36 mouse cellular contexts compared by ENCODE assay signal in genomic region chr17:24811211-24811610, GRCm38 (mm10). TPM values are rescaled to one million over a fixed set of nuclear protein-coding genes. Genes with fewer than 3 reads are reported as not detected.
"Had no signal": no experiment of that assay in that cellular context is flagged by ENCODE, and none has a peak within 500 bp of the region (broad histone marks: within the 10 kb centered on the region; RNA-seq: fewer than 3 reads in every experiment).

No protein-coding gene starts in this region.

- H3K9ac ChIP-seq: heart, embryonic 12.5 days; hindbrain, embryonic 12.5 days; hindbrain, embryonic 15.5 days; limb, embryonic 12.5 days; liver, embryonic 14.5 days had no signal

- H3K4me3 ChIP-seq: gastrocnemius, adult 2 months; heart, embryonic 10.5 days; heart, embryonic 12.5 days; hindbrain, embryonic 10.5 days; hindbrain, embryonic 12.5 days; hindbrain, embryonic 15.5 days; layer of hippocampus, adult 2 months; left cerebral cortex, adult 2 months; limb, embryonic 10.5 days; limb, embryonic 12.5 days had no signal

- DNase-seq: gastrocnemius, adult 2 months; gastrocnemius, postnatal 10 days; gastrocnemius, postnatal 25 days; heart, postnatal 10 days; heart, postnatal 4 days; kidney, adult 18-20 months; kidney, adult 8-10 months; kidney, postnatal 10 days; kidney, postnatal 25 days; kidney, postnatal 4 days had no signal

- H3K4me1 ChIP-seq: heart, embryonic 10.5 days; heart, embryonic 12.5 days; hindbrain, embryonic 10.5 days; hindbrain, embryonic 12.5 days; hindbrain, embryonic 15.5 days; limb, embryonic 10.5 days; limb, embryonic 12.5 days had no signal

- ATAC-seq: hindbrain, postnatal 0 days; intestine, embryonic 16.5 days had no signal

- H3K27ac ChIP-seq: gastrocnemius, adult 2 months; heart, embryonic 10.5 days; hindbrain, embryonic 10.5 days; hindbrain, embryonic 12.5 days; hindbrain, embryonic 15.5 days; hindbrain, postnatal 0 days; layer of hippocampus, adult 2 months; left cerebral cortex, adult 2 months; limb, embryonic 10.5 days; limb, embryonic 12.5 days had no signal

- H3K36me3 ChIP-seq: heart, embryonic 10.5 days; heart, embryonic 12.5 days; hindbrain, embryonic 10.5 days; hindbrain, embryonic 12.5 days; hindbrain, embryonic 15.5 days; limb, embryonic 10.5 days; limb, embryonic 12.5 days had no signal

- H3K9me3 ChIP-seq: heart, embryonic 10.5 days; heart, embryonic 12.5 days; hindbrain, embryonic 10.5 days; hindbrain, embryonic 12.5 days; hindbrain, embryonic 15.5 days; limb, embryonic 10.5 days; limb, embryonic 12.5 days had no signal

- H3K4me2 ChIP-seq: heart, embryonic 12.5 days; hindbrain, embryonic 12.5 days; hindbrain, embryonic 15.5 days; limb, embryonic 12.5 days had no signal

RNA-seq across cellular contexts. Expression of gene Meiob, which starts 7.1 kb away (rescaled TPM):
- total RNA-seq: gastrocnemius, adult 2 months; gastrocnemius, postnatal 10 days; gastrocnemius, postnatal 25 days; gastrocnemius, postnatal 4 days; granulocyte monocyte progenitor cell, adult 5-6 weeks; heart, postnatal 10 days; heart, postnatal 25 days; hindbrain, postnatal 0 days; layer of hippocampus, adult 2 months; layer of hippocampus, postnatal 10 days; layer of hippocampus, postnatal 25 days; left cerebral cortex, adult 2 months; left cerebral cortex, postnatal 14 days; left cerebral cortex, postnatal 36 days had no signal
- polyA plus RNA-seq: frontal cortex, adult 2 months; heart, embryonic 10.5 days; heart, embryonic 12.5 days; heart, embryonic 14.5 days; heart, embryonic 16.5 days; hindbrain, embryonic 10.5 days; hindbrain, embryonic 12.5 days; hindbrain, embryonic 15.5 days; hindbrain, postnatal 0 days; intestine, embryonic 14.5 days; intestine, embryonic 16.5 days; kidney, embryonic 14.5 days; limb, embryonic 10.5 days; limb, embryonic 12.5 days; limb, embryonic 14.5 days had no signal

RNA-seq across cellular contexts. Expression of gene Igfals, which starts 54.6 kb away (rescaled TPM):
- total RNA-seq: granulocyte monocyte progenitor cell, adult 5-6 weeks; layer of hippocampus, postnatal 10 days; layer of hippocampus, postnatal 25 days; left cerebral cortex, adult 2 months; left cerebral cortex, postnatal 14 days; left cerebral cortex, postnatal 36 days had no signal
- polyA plus RNA-seq: heart, embryonic 14.5 days had no signal

RNA-seq across cellular contexts. Expression of gene Hs3st6, which starts 58.4 kb away (rescaled TPM):
- total RNA-seq: gastrocnemius, adult 2 months; gastrocnemius, postnatal 25 days; gastrocnemius, postnatal 4 days; granulocyte monocyte progenitor cell, adult 5-6 weeks; heart, adult 8-10 months; heart, postnatal 10 days; heart, postnatal 25 days; hindbrain, postnatal 0 days; layer of hippocampus, adult 2 months had no signal
- polyA plus RNA-seq: heart, embryonic 12.5 days had no signal
